Mouse (Mus musculus): Measurements from ENCODE around the gene Fndc1. TPM values are rescaled to one million over a fixed set of nuclear protein-coding genes. Genes with fewer than 3 reads are reported as not detected.

Fndc1 gene
- 5.7 and 9.3 TPM in 2 replicates for polyA plus RNA-seq (2014; fragmentation: Nextera tagmentation; extraction: Ambion mirVana)

DNA sequence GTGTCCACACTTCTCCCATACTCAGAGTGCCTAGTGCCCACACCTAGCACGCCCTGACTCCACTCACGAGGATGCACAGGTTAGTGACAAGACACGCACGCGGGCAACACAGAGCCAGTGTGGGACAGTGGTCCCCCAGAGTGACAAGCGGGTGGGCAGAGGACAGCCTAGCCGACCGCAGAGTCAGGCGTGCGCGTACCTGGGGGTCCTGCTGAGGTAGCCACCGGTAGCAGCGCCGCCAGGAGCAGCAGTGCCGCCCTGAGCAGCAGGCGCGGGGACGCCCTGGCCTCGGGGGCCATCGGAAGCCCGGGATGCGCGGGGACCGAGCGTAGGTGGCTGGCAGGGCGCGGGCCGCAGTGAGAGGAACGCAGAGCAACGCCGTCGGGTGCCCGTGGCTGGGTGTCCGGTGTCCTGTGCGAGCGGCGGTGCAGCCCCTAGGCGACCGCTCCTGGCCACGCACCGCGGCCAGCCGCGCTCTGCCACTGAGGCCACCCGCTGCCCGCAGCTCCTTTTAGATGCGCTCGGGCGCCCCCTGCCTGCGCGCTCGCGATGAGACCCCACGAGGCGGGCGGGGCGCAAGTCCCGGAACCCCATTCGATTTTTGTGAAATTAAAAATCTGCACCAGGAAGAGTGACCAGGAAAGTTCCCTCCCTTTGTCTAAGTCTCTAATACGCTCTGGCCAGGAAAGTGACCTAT, at the start of gene Fndc1:
Fndc1 (minus strand) TSS at position 484 of the 697 bp plus-strand sequence.
- Histone ChIP-seq H3K4me2 (ENCODE audit: low read length) (peak within 1 kb of the TSS; percentile 95), H3K27me3 (replicated peaks; ENCODE audit: control insufficient read depth, insufficient read depth, low read length) (peaks cover 30% of the 10 kb centered on the region), H3K4me1 (replicated peaks; ENCODE audit: control insufficient read depth, insufficient read depth, low read length) (no peaks in the 10 kb centered on the region), H3K4me3 (ENCODE audit: low read depth, low read length) (peak within 1 kb of the TSS; percentile 43), H3K9ac (ENCODE audit: low read length) (peak within 1 kb of the TSS; percentile 31), H3K27ac (ENCODE audit: low read depth) (no peak within 1 kb of the TSS), H3K9me3 (ENCODE audit: control insufficient read depth, low read length) (no peaks in the 10 kb centered on the region), H3K36me3 (ENCODE audit: control insufficient read depth, insufficient read depth, low read length) (no peaks in the 10 kb centered on the region)
- WGBS, result 2% methylated on average over 44 of the region's 60 CpGs
- peak; percentile 68; the same call in 1 of the 2 replicates for ATAC-seq (replicated peaks; ENCODE audit: low FRiP score, low TSS enrichment, low read depth)
- DNase-seq (ENCODE audit: low spot score), result peak; percentile 80

DNA sequence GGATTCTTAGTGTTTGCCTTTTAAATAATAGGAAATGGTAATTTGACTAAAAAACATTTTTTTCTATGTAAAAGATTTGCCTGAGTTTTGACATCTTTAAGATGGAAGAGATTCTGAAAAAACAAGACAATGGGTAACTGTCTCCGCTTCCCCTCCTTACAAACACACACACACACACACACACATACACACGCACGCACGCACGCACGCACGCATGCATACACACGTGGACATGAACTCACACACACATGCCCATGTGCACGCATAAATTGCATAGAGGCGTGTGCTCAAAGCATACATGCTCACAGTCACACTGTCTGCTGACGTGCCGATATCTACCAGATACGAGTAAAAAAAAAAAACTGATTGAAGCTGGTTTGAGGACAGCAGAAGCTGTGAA, 49.4 kb upstream of the Fndc1 start:
- DNase-seq (ENCODE audit: low spot score) (no peak), ATAC-seq (replicated peaks; ENCODE audit: low FRiP score, low TSS enrichment, low read depth) (no peak)
- WGBS, result 84% methylated on average over 13 of the region's 13 CpGs
- Histone ChIP-seq H3K9me3 (ENCODE audit: control insufficient read depth, low read length) (no peaks in the 10 kb centered on the region), H3K9ac (ENCODE audit: low read length) (no peak overlapping the region), H3K4me2 (ENCODE audit: low read length) (no peak overlapping the region), H3K4me1 (replicated peaks; ENCODE audit: control insufficient read depth, insufficient read depth, low read length) (no peaks in the 10 kb centered on the region), H3K4me3 (ENCODE audit: low read depth, low read length) (no peak overlapping the region), H3K36me3 (ENCODE audit: control insufficient read depth, insufficient read depth, low read length) (no peaks in the 10 kb centered on the region), H3K27ac (ENCODE audit: low read depth) (no peak overlapping the region), H3K27me3 (replicated peaks; ENCODE audit: control insufficient read depth, insufficient read depth, low read length) (no peaks in the 10 kb centered on the region)

DNA sequence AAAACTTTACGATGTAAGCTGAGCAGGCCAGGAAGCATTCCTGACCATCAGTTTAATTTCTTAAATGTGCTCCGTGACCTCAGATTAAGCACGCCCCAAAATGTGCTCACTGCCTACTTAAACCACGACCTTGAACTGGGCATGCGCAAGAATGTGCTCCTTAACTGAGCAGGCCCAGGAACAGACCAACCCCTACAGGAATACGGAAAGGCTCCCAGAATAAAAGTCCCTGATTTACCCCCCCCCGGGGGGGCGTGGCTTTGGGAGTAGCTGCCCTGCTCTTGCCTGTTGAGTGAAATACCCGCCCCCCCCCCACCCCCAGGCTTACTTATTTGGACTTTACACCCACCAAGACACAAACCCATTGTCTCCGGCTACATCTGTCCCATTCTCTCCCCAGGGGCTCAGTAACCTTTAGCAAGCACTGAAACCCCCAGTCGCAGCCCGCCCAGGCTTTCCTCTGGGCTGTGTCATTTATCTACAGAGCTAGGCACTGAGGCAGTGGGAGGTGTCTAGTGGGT, 48.9 kb upstream of the Fndc1 start:
- Histone ChIP-seq H3K9ac (ENCODE audit: low read length) (no peak overlapping the region), H3K9me3 (ENCODE audit: control insufficient read depth, low read length) (no peaks in the 10 kb centered on the region), H3K27ac (ENCODE audit: low read depth) (no peak overlapping the region), H3K4me3 (ENCODE audit: low read depth, low read length) (no peak overlapping the region), H3K27me3 (replicated peaks; ENCODE audit: control insufficient read depth, insufficient read depth, low read length) (no peaks in the 10 kb centered on the region), H3K36me3 (ENCODE audit: control insufficient read depth, insufficient read depth, low read length) (no peaks in the 10 kb centered on the region), H3K4me1 (replicated peaks; ENCODE audit: control insufficient read depth, insufficient read depth, low read length) (no peaks in the 10 kb centered on the region), H3K4me2 (ENCODE audit: low read length) (peak overlapping the region; percentile 7; the same call in 1 of the 2 replicates)
- DNase-seq (ENCODE audit: low spot score) (no peak), ATAC-seq (replicated peaks; ENCODE audit: low FRiP score, low TSS enrichment, low read depth) (no peak)
- WGBS, result 34% methylated on average over 12 of the region's 12 CpGs

DNA sequence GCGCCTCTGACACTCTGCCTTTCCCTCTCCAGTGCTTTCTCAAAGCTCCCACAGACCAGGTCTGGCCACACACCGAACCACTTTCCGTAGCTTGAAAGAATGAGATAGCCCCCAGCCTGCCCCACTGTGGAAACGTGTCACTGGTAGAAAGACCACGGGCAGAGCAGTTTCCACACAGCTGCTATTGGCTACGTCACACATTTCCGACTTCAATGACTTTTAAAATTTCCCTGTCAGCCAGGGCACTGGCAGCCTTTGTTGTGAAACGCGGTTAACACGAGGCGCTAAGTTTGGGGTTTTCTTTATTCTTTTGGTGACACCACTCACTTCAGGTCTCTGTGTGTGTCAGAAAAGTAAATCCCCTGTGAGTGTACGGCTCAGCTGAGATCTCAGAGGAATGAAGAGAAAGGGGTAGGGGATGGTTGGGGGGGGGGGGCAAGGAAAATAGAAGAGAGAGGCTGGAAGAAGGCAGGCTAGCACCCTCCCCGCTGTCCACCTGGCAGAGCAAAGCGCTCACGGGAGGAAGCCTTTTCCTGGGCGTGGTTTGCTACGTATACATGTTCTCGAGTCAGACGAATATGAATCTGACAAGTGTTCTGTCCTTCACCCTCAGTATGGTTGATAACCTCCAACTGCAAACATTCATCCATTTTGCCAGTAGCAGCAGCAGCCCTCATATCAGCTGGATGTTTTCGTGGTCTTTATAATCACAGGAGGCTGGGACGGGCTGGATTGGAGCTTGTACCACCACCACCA, 47.9 kb upstream of the Fndc1 start:
- ATAC-seq (replicated peaks; ENCODE audit: low FRiP score, low TSS enrichment, low read depth), result no peak
- no peaks in the 10 kb centered on the region for H3K27me3 ChIP-seq (replicated peaks; ENCODE audit: control insufficient read depth, insufficient read depth, low read length)
- no peak overlapping the region for H3K4me2 ChIP-seq (ENCODE audit: low read length)
- H3K4me3 ChIP-seq (ENCODE audit: low read depth, low read length), result no peak overlapping the region
- WGBS, result 78% methylated on average over 21 of the region's 21 CpGs
- H3K36me3 ChIP-seq (ENCODE audit: control insufficient read depth, insufficient read depth, low read length), result no peaks in the 10 kb centered on the region
- H3K9ac ChIP-seq (ENCODE audit: low read length), result no peak overlapping the region
- no peaks in the 10 kb centered on the region for H3K4me1 ChIP-seq (replicated peaks; ENCODE audit: control insufficient read depth, insufficient read depth, low read length)
- no peak overlapping the region for H3K27ac ChIP-seq (ENCODE audit: low read depth)
- no peaks in the 10 kb centered on the region for H3K9me3 ChIP-seq (ENCODE audit: control insufficient read depth, low read length)
- DNase-seq (ENCODE audit: low spot score), result no peak

DNA sequence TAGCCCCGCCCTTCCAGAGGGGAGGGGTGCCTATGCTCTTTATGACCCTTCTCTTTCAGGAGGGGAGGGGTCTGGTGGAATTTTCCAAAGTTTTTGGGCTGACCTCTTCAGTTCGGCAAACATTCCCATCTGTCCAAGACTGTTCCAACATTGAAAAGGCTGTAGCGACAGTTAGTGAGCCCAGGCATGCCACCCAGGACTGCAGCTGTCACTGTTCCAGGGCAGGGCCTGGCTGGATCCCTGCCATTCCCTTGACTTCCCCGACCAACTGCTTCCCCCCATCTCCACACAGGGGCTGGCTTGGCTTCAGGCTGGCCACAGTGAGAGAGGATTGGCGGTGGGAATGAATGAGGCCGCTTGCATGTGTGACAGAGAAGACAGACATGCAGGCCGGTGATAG, 46.3 kb upstream of the Fndc1 start:
- 73% methylated on average over 7 of the region's 7 CpGs for WGBS
- ATAC-seq (replicated peaks; ENCODE audit: low FRiP score, low TSS enrichment, low read depth), result no peak
- H3K4me1 ChIP-seq (replicated peaks; ENCODE audit: control insufficient read depth, insufficient read depth, low read length), result no peaks in the 10 kb centered on the region

DNA sequence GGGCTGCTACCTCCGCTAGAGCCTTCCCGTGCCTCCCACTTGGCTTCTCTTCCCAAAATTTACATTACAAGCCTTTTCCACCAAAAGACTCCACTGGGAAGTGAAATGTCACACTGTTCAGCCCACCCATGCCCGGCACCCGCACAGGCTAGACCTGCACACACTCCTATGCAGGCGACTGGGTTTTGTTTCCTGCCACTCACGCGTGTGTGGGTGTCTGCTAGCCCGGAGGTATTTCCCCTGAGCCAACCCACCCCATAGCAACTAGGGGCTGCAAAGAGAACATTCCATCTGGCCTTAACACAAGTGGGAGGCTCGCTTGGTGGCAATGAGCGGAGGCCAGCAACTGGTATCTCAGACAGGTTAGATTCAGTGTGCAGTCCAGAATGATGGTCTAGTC, 44.7 kb upstream of the Fndc1 start:
- Histone ChIP-seq H3K9me3 (ENCODE audit: control insufficient read depth, low read length) (no peaks in the 10 kb centered on the region), H3K36me3 (ENCODE audit: control insufficient read depth, insufficient read depth, low read length) (no peaks in the 10 kb centered on the region), H3K9ac (ENCODE audit: low read length) (no peak overlapping the region), H3K4me1 (replicated peaks; ENCODE audit: control insufficient read depth, insufficient read depth, low read length) (no peaks in the 10 kb centered on the region), H3K4me2 (ENCODE audit: low read length) (no peak overlapping the region), H3K27me3 (replicated peaks; ENCODE audit: control insufficient read depth, insufficient read depth, low read length) (no peaks in the 10 kb centered on the region), H3K27ac (ENCODE audit: low read depth) (no peak overlapping the region), H3K4me3 (ENCODE audit: low read depth, low read length) (no peak overlapping the region)
- ATAC-seq (replicated peaks; ENCODE audit: low FRiP score, low TSS enrichment, low read depth) (no peak), DNase-seq (ENCODE audit: low spot score) (no peak)
- WGBS, result 77% methylated on average over 10 of the region's 10 CpGs

More for the DNA sequence above, 46.3 kb upstream of the Fndc1 start:
- Histone ChIP-seq H3K4me3 (ENCODE audit: low read depth, low read length) (no peak overlapping the region), H3K9ac (ENCODE audit: low read length) (no peak overlapping the region), H3K4me2 (ENCODE audit: low read length) (no peak overlapping the region), H3K27me3 (replicated peaks; ENCODE audit: control insufficient read depth, insufficient read depth, low read length) (no peaks in the 10 kb centered on the region), H3K27ac (ENCODE audit: low read depth) (no peak overlapping the region), H3K9me3 (ENCODE audit: control insufficient read depth, low read length) (no peaks in the 10 kb centered on the region), H3K36me3 (ENCODE audit: control insufficient read depth, insufficient read depth, low read length) (no peaks in the 10 kb centered on the region)
- no peak for DNase-seq (ENCODE audit: low spot score)

DNA sequence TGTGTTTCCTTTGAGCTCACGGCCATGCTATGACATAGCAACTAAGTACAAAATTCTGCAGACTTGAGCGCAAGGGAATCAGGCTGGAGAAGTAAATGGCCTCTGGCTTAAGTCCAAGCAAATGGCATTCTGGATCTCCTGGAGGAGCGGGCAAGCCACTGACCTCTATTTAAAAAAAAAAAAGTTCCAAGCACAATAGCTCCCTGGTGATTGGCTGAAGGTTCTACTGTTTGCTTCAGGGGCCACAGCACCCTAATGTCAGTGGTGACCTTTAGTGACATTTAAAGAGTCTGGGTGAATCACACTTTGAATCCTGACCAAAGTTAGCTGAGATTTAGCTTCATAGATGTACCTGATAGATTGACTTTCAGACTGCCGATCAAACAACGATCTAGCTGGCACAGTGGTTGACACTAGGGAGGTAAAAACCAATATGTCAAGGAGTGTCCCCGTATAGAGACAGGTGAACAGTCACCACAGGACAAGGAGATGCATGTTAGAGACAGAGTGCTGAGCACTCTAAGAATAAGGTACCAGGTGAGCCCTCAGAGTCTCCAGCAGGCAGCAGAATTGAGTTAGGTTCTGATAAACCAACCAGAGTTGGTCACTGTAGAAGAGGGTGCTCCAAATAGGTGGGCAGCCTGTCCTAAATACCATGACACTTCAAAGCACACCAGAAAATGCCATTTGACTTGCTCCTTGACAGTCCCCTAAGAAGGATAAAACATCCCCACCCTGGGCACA, 43.9 kb upstream of the Fndc1 start:
- 77% methylated on average over 6 of the region's 6 CpGs for WGBS
- Histone ChIP-seq H3K4me1 (replicated peaks; ENCODE audit: control insufficient read depth, insufficient read depth, low read length) (no peaks in the 10 kb centered on the region), H3K36me3 (ENCODE audit: control insufficient read depth, insufficient read depth, low read length) (no peaks in the 10 kb centered on the region), H3K27me3 (replicated peaks; ENCODE audit: control insufficient read depth, insufficient read depth, low read length) (no peaks in the 10 kb centered on the region), H3K9me3 (ENCODE audit: control insufficient read depth, low read length) (no peaks in the 10 kb centered on the region), H3K4me2 (ENCODE audit: low read length) (no peak overlapping the region), H3K9ac (ENCODE audit: low read length) (no peak overlapping the region), H3K27ac (ENCODE audit: low read depth) (no peak overlapping the region), H3K4me3 (ENCODE audit: low read depth, low read length) (no peak overlapping the region)
- DNase-seq (ENCODE audit: low spot score), result no peak
- ATAC-seq (replicated peaks; ENCODE audit: low FRiP score, low TSS enrichment, low read depth), result no peak

DNA sequence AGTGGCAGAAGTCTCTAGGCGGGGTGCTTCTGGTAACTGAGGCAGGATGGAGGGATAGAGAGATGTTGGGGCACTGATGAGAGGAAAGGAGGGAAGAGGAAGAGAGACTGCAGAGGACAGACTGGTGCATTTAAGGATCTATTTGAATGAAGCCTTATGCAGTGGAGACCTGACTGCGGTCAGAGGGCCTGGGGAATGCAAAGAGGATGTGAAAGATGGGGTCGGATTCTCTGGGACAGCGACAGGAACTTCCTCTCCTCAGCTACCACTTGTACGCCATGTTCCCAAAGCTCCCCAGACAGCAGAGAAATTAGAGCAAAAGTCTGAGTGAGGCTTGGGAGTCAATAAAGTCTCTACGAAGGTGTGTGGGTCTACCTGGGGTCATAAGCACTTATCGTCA, 42.0 kb upstream of the Fndc1 start:
- 74% methylated on average over 7 of the region's 7 CpGs for WGBS

More for the DNA sequence above, 42.0 kb upstream of the Fndc1 start:
- Histone ChIP-seq H3K4me2 (ENCODE audit: low read length) (no peak overlapping the region), H3K4me3 (ENCODE audit: low read depth, low read length) (no peak overlapping the region), H3K27me3 (replicated peaks; ENCODE audit: control insufficient read depth, insufficient read depth, low read length) (no peaks in the 10 kb centered on the region), H3K36me3 (ENCODE audit: control insufficient read depth, insufficient read depth, low read length) (no peaks in the 10 kb centered on the region), H3K4me1 (replicated peaks; ENCODE audit: control insufficient read depth, insufficient read depth, low read length) (no peaks in the 10 kb centered on the region), H3K9ac (ENCODE audit: low read length) (no peak overlapping the region), H3K9me3 (ENCODE audit: control insufficient read depth, low read length) (no peaks in the 10 kb centered on the region), H3K27ac (ENCODE audit: low read depth) (no peak overlapping the region)
- ATAC-seq (replicated peaks; ENCODE audit: low FRiP score, low TSS enrichment, low read depth) (no peak), DNase-seq (ENCODE audit: low spot score) (no peak)

All from intestine, embryonic 14.5 days (tissue).